Mouse (Mus musculus) megakaryocyte, embryonic 14.5 days (primary cell): Measurements from ENCODE around the gene Gm42957. TPM values are rescaled to one million over a fixed set of nuclear protein-coding genes. Genes with fewer than 3 reads are reported as not detected.
A peak's percentile ranks its signal among the peaks of the same experiment; 100 is the strongest.

Source experiments
- H3K27me3 ChIP-seq: replicated peaks from 2 replicates; pipeline ENCODE3; 2012; ENCODE audit warnings: inconsistent platforms
- H3K36me3 ChIP-seq: replicated peaks from 2 replicates; pipeline ENCODE3; 2012; ENCODE audit warnings: low read length, inconsistent platforms, mixed read lengths
- H3K4me1 ChIP-seq: 2 replicates; pipeline ENCODE4 v1.6.1; 2012; ENCODE audit warnings: inconsistent platforms
- H3K4me3 ChIP-seq: replicated peaks from 2 replicates; pipeline ENCODE3; 2012; ENCODE audit warnings: moderate library complexity, mild to moderate bottlenecking, inconsistent platforms
- H3K9me3 ChIP-seq: 2 replicates; pipeline ENCODE4 v1.6.1; 2012; ENCODE audit warnings: inconsistent platforms
- FLI1 ChIP-seq: IDR thresholded peaks from 2 replicates; pipeline ENCODE4 v1.6.1; 2012; ENCODE audit warnings: low read length, inconsistent platforms, mixed read lengths
- GATA1 ChIP-seq: IDR thresholded peaks from 3 replicates; pipeline ENCODE4 v1.6.1; 2012; ENCODE audit warnings: mixed read lengths, low read length, inconsistent platforms, borderline replicate concordance
- polyA plus RNA-seq: library from polyadenylated mRNA; stranded (reverse); fragments of >175 nt; gene quantifications from 2 replicates; pipeline ENCODE4 v1.2.3, GENCODE M21; 2012; ENCODE audit warnings: low replicate concordance; ENCODE audit not compliant: insufficient read depth

Gm42957 gene
- not detected in 2 replicates for polyA plus RNA-seq

DNA sequence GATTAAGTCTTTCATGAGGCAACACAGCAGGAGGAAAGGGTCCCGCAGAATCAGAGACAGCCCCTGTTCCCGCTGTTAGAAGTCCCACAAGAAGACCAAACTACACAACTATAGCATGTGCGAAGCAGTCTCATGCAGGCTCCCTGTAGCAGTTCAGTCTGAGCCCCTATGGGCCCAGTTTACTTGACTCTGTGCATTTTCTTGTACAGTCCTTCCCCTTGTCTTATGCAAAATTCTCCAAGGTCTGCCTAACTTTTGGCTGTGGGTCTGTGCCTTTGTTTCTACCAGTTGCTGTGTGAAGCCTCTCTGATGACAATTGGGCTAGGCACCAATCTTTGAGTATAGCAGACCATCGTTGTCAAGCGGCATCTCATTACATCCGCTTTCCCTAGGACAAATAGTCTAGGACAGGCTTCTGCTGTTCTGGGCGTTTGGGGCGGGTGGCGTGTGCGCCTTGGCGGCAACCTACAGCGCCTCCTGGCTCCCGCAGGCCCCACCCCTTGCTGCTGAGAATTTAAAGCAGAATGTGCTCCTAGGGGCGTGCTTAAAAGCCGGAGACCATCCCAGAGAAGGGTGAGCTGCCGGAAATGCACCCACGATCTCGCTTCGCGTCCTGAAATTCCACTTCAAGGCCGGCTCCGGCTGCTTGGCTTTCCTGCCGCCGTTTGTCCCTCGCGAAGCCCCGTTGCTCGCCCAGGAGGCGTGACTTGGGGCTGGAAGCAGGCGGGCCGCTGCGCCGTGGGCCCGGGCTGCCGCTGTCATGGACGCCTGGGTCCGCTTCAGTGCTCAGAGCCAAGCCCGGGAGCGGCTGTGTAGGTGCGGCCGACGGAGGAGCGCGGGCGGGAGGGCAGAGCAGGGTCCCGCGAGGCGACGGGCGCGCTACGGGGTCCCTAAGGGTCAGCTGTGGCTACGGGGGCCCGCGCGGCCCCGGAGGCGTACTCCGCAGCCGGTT lies at the start of gene Gm42957, which contains the start of gene Pex11b:
Gm42957 (plus strand) TSS at position 547 of the 952 bp plus-strand sequence.
Pex11b (plus strand) TSS at position 449 of the 952 bp plus-strand sequence.
- Histone ChIP-seq H3K27me3 (no peaks in the 10 kb centered on the region), H3K36me3 (peaks cover 64% of the 10 kb centered on the region), H3K4me3 (peak within 1 kb of the TSS; percentile 94), H3K4me1 (peaks cover 49% of the 10 kb centered on the region), H3K9me3 (no peaks in the 10 kb centered on the region)
- no peak for TF ChIP-seq FLI1
- TF ChIP-seq GATA1, result no peak

DNA sequence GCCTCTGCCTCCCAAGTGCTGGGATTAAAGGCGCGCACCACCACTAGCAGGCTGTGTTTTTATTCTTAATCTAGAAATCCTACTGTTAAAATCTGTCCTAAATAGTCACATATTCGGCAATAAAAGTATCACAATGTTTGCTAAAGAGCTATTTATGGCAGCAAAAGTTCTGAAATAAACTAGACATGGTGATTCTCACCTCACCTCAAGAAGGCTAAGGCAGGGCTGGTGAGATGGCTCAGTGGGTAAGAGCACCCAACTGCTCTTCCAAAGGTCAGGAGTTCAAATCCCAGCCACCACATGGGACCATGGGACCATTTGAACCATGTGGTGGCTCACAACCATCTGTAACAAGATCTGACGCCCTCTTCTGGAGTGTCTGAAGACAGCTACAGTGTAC lies 44.6 kb upstream of the Gm42957 start:
- peaks cover 10% of the 10 kb centered on the region for H3K9me3 ChIP-seq
- peaks cover 17% of the 10 kb centered on the region for H3K36me3 ChIP-seq
- no peak for TF ChIP-seq GATA1
- H3K4me3 ChIP-seq, result no peak overlapping the region
- H3K27me3 ChIP-seq, result peaks cover 5% of the 10 kb centered on the region
- peaks cover 27% of the 10 kb centered on the region for H3K4me1 ChIP-seq

DNA sequence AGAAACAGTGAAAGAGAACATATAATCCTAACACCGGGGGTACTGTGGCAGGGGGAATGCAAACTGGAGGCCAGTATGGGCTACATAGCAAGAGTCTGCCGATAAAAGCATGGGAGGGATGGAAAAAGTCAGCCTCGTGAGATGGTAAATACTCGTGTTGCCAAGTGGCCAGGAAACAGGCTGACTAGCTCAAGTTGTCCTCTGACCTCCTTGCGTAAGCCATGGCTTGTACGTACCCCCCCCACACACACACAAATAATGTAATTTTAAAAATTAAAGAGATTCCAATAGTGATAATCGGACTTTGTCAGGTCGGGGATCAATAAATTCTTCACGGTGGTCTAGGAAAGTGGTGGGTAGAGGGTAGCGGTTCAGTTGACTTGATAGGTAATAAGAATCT lies 41.9 kb upstream of the Gm42957 start:
- Histone ChIP-seq H3K9me3 (peaks cover 4% of the 10 kb centered on the region; the same call in 1 of the 2 replicates), H3K36me3 (peaks cover 12% of the 10 kb centered on the region), H3K4me1 (peaks cover 47% of the 10 kb centered on the region), H3K27me3 (peaks cover 32% of the 10 kb centered on the region), H3K4me3 (peak overlapping the region; percentile 93)
- TF ChIP-seq GATA1 (no peak), FLI1 (no peak)

DNA sequence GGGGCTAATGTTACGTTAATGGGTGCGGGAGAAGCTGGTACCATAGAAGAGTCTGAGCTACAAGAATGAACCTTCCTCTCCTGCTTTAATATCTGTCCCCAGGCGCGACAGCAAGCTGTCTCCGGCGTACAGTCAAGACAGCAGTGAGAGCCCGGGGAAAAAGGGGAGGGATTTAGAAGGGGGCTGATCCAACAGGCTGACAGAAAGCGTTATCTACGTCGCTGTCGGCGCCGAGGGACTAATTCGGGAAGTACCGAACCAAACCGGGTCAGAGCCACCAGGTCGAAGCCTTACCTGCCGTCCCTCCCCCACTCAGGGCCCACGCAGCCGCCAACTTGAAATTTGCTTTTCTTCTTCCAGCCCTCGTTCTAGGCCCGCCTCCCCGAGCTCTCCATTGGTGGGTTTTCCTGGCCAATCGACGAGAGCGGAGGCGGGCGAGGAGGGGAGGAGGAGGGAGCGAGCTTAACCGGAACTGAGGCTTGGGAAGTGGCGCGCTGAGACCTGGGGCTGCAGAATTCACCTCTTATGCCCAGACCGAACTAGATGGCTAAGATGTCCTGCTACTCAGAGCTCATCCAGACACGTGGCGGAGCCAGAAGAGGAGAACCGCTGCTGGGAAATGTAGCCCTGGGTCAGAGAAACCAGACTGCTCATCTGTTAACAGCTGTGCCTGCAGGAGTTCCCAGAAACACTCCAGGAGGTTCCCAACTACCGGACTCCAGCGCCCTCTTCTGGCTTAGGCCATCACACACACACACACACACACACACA lies 41.3 kb upstream of the Gm42957 start, which contains the start of gene Polr3gl:
Polr3gl (minus strand) TSS at position 392 of the 771 bp plus-strand sequence.
- peaks cover 53% of the 10 kb centered on the region for H3K4me1 ChIP-seq
- TF ChIP-seq FLI1 (no peak), GATA1 (no peak)
- peaks cover 4% of the 10 kb centered on the region; the same call in 1 of the 2 replicates for H3K9me3 ChIP-seq
- peaks cover 12% of the 10 kb centered on the region for H3K36me3 ChIP-seq
- H3K4me3 ChIP-seq, result peak within 1 kb of the TSS; percentile 93
- H3K27me3 ChIP-seq, result peaks cover 38% of the 10 kb centered on the region

DNA sequence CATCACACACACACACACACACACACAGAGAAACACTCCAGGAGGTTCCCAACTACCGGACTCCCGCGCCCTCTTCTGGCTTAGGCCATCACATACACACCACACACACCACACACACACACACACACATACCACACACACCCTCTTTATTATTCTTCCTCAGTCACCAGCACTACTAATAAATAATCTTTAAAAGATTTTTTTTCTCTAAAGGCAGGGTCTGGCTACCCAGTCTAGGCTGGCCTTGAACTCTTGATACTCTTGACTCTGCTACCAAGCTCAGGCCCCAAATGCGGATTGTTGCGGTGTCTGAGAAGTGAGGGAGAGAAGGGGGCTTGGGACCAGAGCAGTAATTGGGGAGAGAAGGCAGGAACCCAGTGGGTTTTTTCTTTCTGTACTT lies 40.4 kb upstream of the Gm42957 start:
- TF ChIP-seq GATA1, result no peak
- TF ChIP-seq FLI1, result no peak
- no peak overlapping the region for H3K4me3 ChIP-seq
- H3K4me1 ChIP-seq, result peaks cover 62% of the 10 kb centered on the region
- peaks cover 4% of the 10 kb centered on the region; the same call in 1 of the 2 replicates for H3K9me3 ChIP-seq
- peaks cover 8% of the 10 kb centered on the region for H3K36me3 ChIP-seq
- H3K27me3 ChIP-seq, result peaks cover 47% of the 10 kb centered on the region

DNA sequence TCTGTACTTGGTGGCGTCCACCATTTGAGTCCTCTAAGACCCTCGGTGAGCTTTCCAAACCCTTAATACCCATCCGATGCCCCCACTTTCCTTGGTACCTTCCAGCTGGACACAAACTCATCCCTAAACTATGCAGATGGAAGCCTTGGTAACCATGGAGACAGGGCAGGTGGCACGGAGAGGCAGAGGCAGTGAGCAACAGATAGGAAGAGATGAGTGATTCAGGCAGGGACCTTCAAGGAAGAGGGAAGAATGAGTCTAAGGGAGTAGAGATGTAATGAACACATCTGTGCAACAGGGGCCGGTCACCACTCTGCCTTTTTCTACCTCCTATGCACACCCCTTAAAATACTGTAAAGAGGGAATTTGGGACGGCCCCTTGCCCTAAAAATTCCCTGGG lies 39.6 kb upstream of the Gm42957 start:
- Histone ChIP-seq H3K27me3 (peaks cover 49% of the 10 kb centered on the region), H3K4me3 (peak overlapping the region; percentile 46), H3K4me1 (peaks cover 70% of the 10 kb centered on the region), H3K9me3 (no peaks in the 10 kb centered on the region), H3K36me3 (peaks cover 1% of the 10 kb centered on the region)
- TF ChIP-seq FLI1, result no peak
- no peak for TF ChIP-seq GATA1

DNA sequence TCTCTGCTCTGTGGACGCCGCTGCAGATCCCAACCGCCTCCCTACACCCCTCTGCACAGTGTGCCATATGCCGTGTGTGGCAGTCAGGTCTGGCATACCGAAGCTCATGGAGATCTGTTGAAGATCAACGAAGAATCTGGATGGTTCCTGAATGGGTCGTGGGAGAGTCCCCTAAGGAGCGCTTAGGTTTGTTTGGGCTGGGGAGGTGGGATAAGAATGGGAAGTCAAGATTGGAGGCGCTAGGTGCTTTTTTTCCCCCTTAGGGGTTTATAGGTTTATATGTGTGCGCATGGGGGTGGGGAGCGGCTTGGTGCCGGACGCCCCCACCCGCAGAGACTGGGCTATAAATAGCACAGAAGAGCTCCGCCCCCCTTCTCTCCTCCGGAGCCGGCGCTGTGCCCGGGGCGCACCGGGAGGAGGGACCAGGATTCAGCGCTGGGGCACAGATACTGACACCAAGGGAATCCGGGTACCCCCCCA lies 39.0 kb upstream of the Gm42957 start, which contains the start of gene Ankrd34a:
Ankrd34a (plus strand) TSS at position 409 of the 480 bp plus-strand sequence.
- no peak for TF ChIP-seq GATA1
- TF ChIP-seq FLI1, result no peak
- peaks cover 53% of the 10 kb centered on the region for H3K27me3 ChIP-seq
- H3K4me3 ChIP-seq, result peak within 1 kb of the TSS; percentile 91
- peaks cover 76% of the 10 kb centered on the region for H3K4me1 ChIP-seq
- no peaks in the 10 kb centered on the region for H3K9me3 ChIP-seq
- H3K36me3 ChIP-seq, result no peaks in the 10 kb centered on the region

DNA sequence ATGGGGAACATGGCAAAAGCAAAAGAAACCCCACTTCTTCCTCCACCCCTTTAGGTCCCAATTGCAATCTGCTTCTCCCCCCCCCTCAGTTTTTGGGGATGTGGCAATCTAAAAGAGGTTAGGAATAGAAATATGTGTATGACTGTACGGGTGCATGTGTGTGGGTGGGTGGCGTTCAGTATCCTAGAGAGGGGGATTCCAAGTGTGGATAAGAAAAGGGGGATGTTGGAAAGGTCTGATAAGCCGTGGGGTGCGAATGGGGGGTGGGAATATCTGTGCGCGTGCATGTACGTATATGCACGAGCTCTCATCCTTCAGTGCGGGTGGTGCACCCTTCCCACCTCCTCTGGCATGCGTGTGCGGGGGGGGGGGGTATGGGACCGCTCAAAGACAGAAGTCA lies 38.4 kb upstream of the Gm42957 start:
- Histone ChIP-seq H3K9me3 (no peaks in the 10 kb centered on the region), H3K36me3 (no peaks in the 10 kb centered on the region), H3K4me3 (peak overlapping the region; percentile 91), H3K27me3 (peaks cover 54% of the 10 kb centered on the region), H3K4me1 (peaks cover 81% of the 10 kb centered on the region)
- no peak for TF ChIP-seq GATA1

DNA sequence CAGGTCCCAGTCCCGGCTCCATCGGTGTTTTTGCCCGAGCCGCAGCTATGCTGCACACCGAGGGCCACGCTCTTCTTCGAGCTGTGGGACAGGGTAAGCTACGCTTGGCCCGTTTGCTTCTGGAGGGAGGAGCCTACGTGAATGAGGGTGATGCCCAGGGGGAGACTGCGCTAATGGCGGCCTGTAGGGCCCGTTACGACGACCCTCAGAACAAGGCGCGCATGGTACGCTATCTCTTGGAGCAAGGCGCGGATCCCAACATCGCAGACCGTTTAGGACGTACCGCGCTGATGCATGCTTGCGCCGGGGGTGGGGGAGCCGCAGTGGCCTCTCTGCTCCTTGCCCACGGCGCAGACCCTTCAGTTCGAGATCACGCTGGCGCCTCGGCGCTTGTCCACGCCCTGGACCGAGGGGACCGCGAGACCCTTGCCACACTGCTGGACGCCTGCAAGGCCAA lies 37.8 kb upstream of the Gm42957 start:
- H3K4me3 ChIP-seq, result peak overlapping the region; percentile 91
- H3K36me3 ChIP-seq, result no peaks in the 10 kb centered on the region
- peaks cover 79% of the 10 kb centered on the region for H3K4me1 ChIP-seq
- H3K9me3 ChIP-seq, result no peaks in the 10 kb centered on the region
- H3K27me3 ChIP-seq, result peaks cover 59% of the 10 kb centered on the region
- no peak for TF ChIP-seq GATA1
- TF ChIP-seq FLI1, result no peak
